8 mouse cellular contexts compared by ENCODE assay signal in the genomic region with DNA sequence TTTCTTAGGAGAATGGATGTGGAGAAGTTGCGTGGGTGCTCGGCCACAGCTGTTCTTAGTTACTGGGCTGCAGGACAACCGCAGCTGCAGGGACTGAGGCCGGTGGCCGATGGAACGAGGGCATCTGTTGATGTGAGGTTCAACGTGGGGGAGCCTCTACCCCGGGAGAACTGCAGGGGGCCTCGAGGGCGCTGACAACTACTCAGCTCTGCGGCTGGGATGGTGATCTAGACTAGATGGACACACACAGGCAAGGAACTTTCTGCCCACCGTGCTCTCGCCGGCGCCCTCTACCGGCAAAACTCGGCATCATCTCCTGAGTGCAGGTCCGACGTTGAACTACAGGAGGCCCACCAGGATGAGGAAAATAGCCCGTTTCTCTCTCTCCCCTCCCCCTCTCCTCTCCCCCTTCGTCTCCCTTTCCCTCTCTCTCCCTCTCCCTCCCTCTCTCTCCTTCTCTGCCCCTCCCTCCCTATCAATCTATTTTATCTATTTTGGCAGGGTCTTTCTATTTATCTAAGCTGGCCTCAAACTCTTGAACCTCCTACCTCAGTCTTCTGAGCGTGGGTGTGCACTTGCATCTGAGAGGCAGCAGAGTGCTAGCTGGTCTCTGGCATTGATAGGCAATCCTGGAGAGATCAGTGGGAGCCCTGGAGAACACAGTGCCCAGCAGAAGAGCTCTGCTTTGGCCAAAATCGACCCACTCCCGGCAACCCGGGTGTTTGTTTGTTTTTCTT. TPM values are rescaled to one million over a fixed set of nuclear protein-coding genes. Genes with fewer than 3 reads are reported as not detected.
DNase-seq lines count a peak whose midpoint lies in the region; ATAC-seq and TF ChIP-seq lines count a peak whose summit lies in the region.

No protein-coding gene starts in this region.

- no peaks in the 10 kb centered on the region for H3K27me3 ChIP-seq in embryonic facial prominence, embryonic 12.5 days
- H3K27me3 ChIP-seq in kidney, adult 2 months (replicated peaks; ENCODE audit: control insufficient read depth, insufficient read depth, low read length): no peaks in the 10 kb centered on the region
- H3K27me3 ChIP-seq in limb, embryonic 11.5 days (ENCODE audit: control insufficient read depth, insufficient read depth, low read length): no peaks in the 10 kb centered on the region
- H3K27me3 ChIP-seq in midbrain, embryonic 15.5 days (replicated peaks): 0 out of 2 replicates have a peak, but pooled peaks cover 3% of the 10 kb centered on the region

- DNase-seq in A20 (ENCODE audit: low read depth, low spot score): peak; percentile 75
- peak; percentile 92 for DNase-seq in adrenal gland, postnatal 25 days
- peak; percentile 93 for DNase-seq in heart, adult 8-10 months (ENCODE audit: low spot score)
- DNase-seq in kidney, adult 2 months: peak; percentile 93
- DNase-seq in limb, embryonic 11.5 days (ENCODE audit: low spot score): peak; percentile 98
- DNase-seq in spleen, postnatal 10 days (ENCODE audit: low spot score in 2 of 2): peak; percentile 94 to 95

- TF ChIP-seq CTCF in kidney, adult 2 months (conservative IDR thresholded peaks at IDR 0.05; ENCODE audit: insufficient read depth, insufficient read length, low read depth, low read length): peak; percentile 96

- H3K4me2 ChIP-seq in embryonic facial prominence, embryonic 12.5 days (replicated peaks): 0 out of 2 replicates have a peak overlapping the region, but pooled peaks have one; percentile 13
- peak overlapping the region; percentile 25; the same call in 1 of the 2 replicates for H3K4me2 ChIP-seq in limb, embryonic 11.5 days (ENCODE audit: low read depth, severe bottlenecking)
- H3K4me2 ChIP-seq in midbrain, embryonic 15.5 days: no peak overlapping the region

- 14% methylated on average over 25 of the region's 25 CpGs for WGBS in embryonic facial prominence, embryonic 12.5 days
- 18% methylated on average over 24 of the region's 25 CpGs for WGBS in kidney, adult 2 months
- 15% methylated on average over 25 of the region's 25 CpGs for WGBS in limb, embryonic 11.5 days
- WGBS in midbrain, embryonic 15.5 days: 23% methylated on average over 25 of the region's 25 CpGs

- no peak for TF ChIP-seq POLR2A in kidney, adult 2 months (IDR thresholded peaks at IDR 0.05; ENCODE audit: low read depth, low read length)

- no peaks in the 10 kb centered on the region for H3K9me3 ChIP-seq in embryonic facial prominence, embryonic 12.5 days
- H3K9me3 ChIP-seq in limb, embryonic 11.5 days (ENCODE audit: control insufficient read depth, low read length): no peaks in the 10 kb centered on the region
- H3K9me3 ChIP-seq in midbrain, embryonic 15.5 days: no peaks in the 10 kb centered on the region

- no peak for ATAC-seq in embryonic facial prominence, embryonic 12.5 days (ENCODE audit: insufficient number of reproducible peaks, insufficient read depth, low FRiP score, low TSS enrichment)
- peak; percentile 59; the same call in 1 of the 2 replicates for ATAC-seq in limb, embryonic 11.5 days (ENCODE audit: insufficient number of reproducible peaks, low FRiP score, low TSS enrichment, low read depth)
- ATAC-seq in midbrain, embryonic 15.5 days (replicated peaks): 0 out of 2 replicates have a peak, but pooled peaks have one; percentile 20

- H3K4me3 ChIP-seq in embryonic facial prominence, embryonic 12.5 days: no peak overlapping the region
- H3K4me3 ChIP-seq in kidney, adult 2 months (ENCODE audit: insufficient read depth, low read depth, low read length): no peak overlapping the region
- H3K4me3 ChIP-seq in limb, embryonic 11.5 days (ENCODE audit: low read depth, low read length): no peak overlapping the region
- no peak overlapping the region for H3K4me3 ChIP-seq in midbrain, embryonic 15.5 days

- no peaks in the 10 kb centered on the region for H3K36me3 ChIP-seq in embryonic facial prominence, embryonic 12.5 days
- no peaks in the 10 kb centered on the region for H3K36me3 ChIP-seq in kidney, adult 2 months (ENCODE audit: control insufficient read depth, insufficient read depth, low read length)
- H3K36me3 ChIP-seq in limb, embryonic 11.5 days (ENCODE audit: control insufficient read depth, insufficient read depth, low read length): no peaks in the 10 kb centered on the region
- no peaks in the 10 kb centered on the region for H3K36me3 ChIP-seq in midbrain, embryonic 15.5 days (replicated peaks)

- peak overlapping the region; percentile 72 for H3K27ac ChIP-seq in embryonic facial prominence, embryonic 12.5 days
- no peak overlapping the region for H3K27ac ChIP-seq in kidney, adult 2 months (ENCODE audit: insufficient read depth, low read depth, low read length)
- peak overlapping the region; percentile 58; the same call in 1 of the 2 replicates for H3K27ac ChIP-seq in limb, embryonic 11.5 days (replicated peaks; ENCODE audit: low read depth, low read length)
- H3K27ac ChIP-seq in midbrain, embryonic 15.5 days: no peak overlapping the region

- H3K9ac ChIP-seq in embryonic facial prominence, embryonic 12.5 days: no peak overlapping the region
- H3K9ac ChIP-seq in limb, embryonic 11.5 days (ENCODE audit: low read length): no peak overlapping the region
- H3K9ac ChIP-seq in midbrain, embryonic 15.5 days: no peak overlapping the region

- H3K4me1 ChIP-seq in embryonic facial prominence, embryonic 12.5 days: peaks cover 25% of the 10 kb centered on the region
- peaks cover 9% of the 10 kb centered on the region for H3K4me1 ChIP-seq in kidney, adult 2 months (ENCODE audit: control insufficient read depth, insufficient read depth, low read length)
- peaks cover 17% of the 10 kb centered on the region; the same call in 1 of the 2 replicates for H3K4me1 ChIP-seq in limb, embryonic 11.5 days (ENCODE audit: control insufficient read depth, insufficient read depth, low read length)
- H3K4me1 ChIP-seq in midbrain, embryonic 15.5 days: peaks cover 5% of the 10 kb centered on the region

RNA-seq across cellular contexts. Expression of gene Cox4i2, which starts 12.6 kb away (rescaled TPM):
- 4.2 and 4.3 TPM in 2 replicates for total RNA-seq in adrenal gland, postnatal 25 days (2021)
- 14.3 and 14.5 TPM in 2 replicates for polyA plus RNA-seq in embryonic facial prominence, embryonic 12.5 days (2016; fragmentation: Nextera tagmentation; extraction: Ambion mirVana)
- total RNA-seq in heart, adult 8-10 months (2022): 10 to 100 TPM; 10.3 to 16.2 (median 12.4) TPM
- polyA plus RNA-seq in kidney, adult 2 months (2012; rRNA removed): 2.9 and 3.1 TPM in 2 replicates
- 18.5 and 22.3 TPM in 2 replicates for polyA plus RNA-seq in limb, embryonic 11.5 days (2014; fragmentation: Nextera tagmentation; extraction: Ambion mirVana)
- 5.2 and 6.4 TPM in 2 replicates for polyA plus RNA-seq in midbrain, embryonic 15.5 days (2015; fragmentation: Nextera tagmentation; extraction: Ambion mirVana)

RNA-seq across cellular contexts. Expression of gene Id1, which starts 30.5 kb away (rescaled TPM):
- total RNA-seq in adrenal gland, postnatal 25 days (2021): 73.3 and 81.1 TPM in 2 replicates
- polyA plus RNA-seq in embryonic facial prominence, embryonic 12.5 days (2016; fragmentation: Nextera tagmentation; extraction: Ambion mirVana): 168 and 170 TPM in 2 replicates
- total RNA-seq in heart, adult 8-10 months (2022): 10 to 100 TPM; 43.3 to 63.6 (median 58.4) TPM
- 156 and 235 TPM in 2 replicates for polyA plus RNA-seq in kidney, adult 2 months (2012; rRNA removed)
- polyA plus RNA-seq in limb, embryonic 11.5 days (2014; fragmentation: Nextera tagmentation; extraction: Ambion mirVana): 221 and 248 TPM in 2 replicates
- 30.7 and 33.7 TPM in 2 replicates for polyA plus RNA-seq in midbrain, embryonic 15.5 days (2015; fragmentation: Nextera tagmentation; extraction: Ambion mirVana)

Comparison
In these comparisons a context has a peak if more than half of its experiments do, and no peak if none do; other contexts are left out.
1. H3K27ac ChIP-seq: peak in embryonic facial prominence, embryonic 12.5 days (single experiment) and limb, embryonic 11.5 days (single experiment); none in kidney, adult 2 months (single experiment) and midbrain, embryonic 15.5 days (single experiment).
2. Peak in every context shown above with its lines, with median percentiles within 50 percentile points of each other: DNase-seq.